Mouse (Mus musculus) neural tube, embryonic 14.5 days (tissue): ENCODE data around the gene Btbd8. TPM values are rescaled to one million over a fixed set of nuclear protein-coding genes. Genes with fewer than 3 reads are reported as not detected.
A peak's percentile ranks its signal among the peaks of the same experiment; 100 is the strongest.

Experiments
- ATAC-seq: fragments of 200-750 bp; cut with Nextera tagmentation; 2 replicates; pipeline ENCODE4 v1.8.0; 2017; ENCODE audit warnings: low read depth, mild to moderate bottlenecking, moderate TSS enrichment, moderate library complexity
- H3K27ac ChIP-seq: fragments of 300-500 bp; sonication (generic); 2 replicates; pipeline ENCODE4 v1.5.1; 2014; ENCODE audit warnings: low read depth, mild to moderate bottlenecking, control low read depth, low read length, moderate library complexity, mixed read lengths
- H3K27me3 ChIP-seq: fragments of 300-500 bp; sonication (generic); 2 replicates; pipeline ENCODE4 v1.6.1; 2014; ENCODE audit warnings: low read length; ENCODE audit not compliant: control insufficient read depth, insufficient read depth
- H3K36me3 ChIP-seq: fragments of 300-500 bp; sonication (generic); 2 replicates; pipeline ENCODE4 v1.6.1; 2014; ENCODE audit warnings: low read length, mixed read lengths; ENCODE audit not compliant: control insufficient read depth, insufficient read depth
- H3K4me1 ChIP-seq: fragments of 300-500 bp; sonication (generic); 2 replicates; pipeline ENCODE4 v1.6.1; 2014; ENCODE audit warnings: low read length; ENCODE audit not compliant: control insufficient read depth, insufficient read depth
- H3K4me2 ChIP-seq: fragments of 300-500 bp; sonication (generic); 2 replicates; pipeline ENCODE4 v1.6.1; 2014; ENCODE audit warnings: mild to moderate bottlenecking, low read depth, low read length, control low read depth
- H3K4me3 ChIP-seq: fragments of 300-500 bp; sonication (generic); 2 replicates; pipeline ENCODE4 v1.5.1; 2014; ENCODE audit warnings: low read depth, low read length, control low read depth, mixed read lengths
- H3K9ac ChIP-seq: fragments of 300-500 bp; sonication (generic); replicated peaks from 2 replicates; pipeline ENCODE4 v1.6.1; 2014; ENCODE audit warnings: low read depth, mild to moderate bottlenecking, control low read depth, low read length, mixed read lengths
- H3K9me3 ChIP-seq: fragments of 300-500 bp; sonication (generic); 2 replicates; pipeline ENCODE4 v1.6.1; 2016; ENCODE audit warnings: low read length; ENCODE audit not compliant: control insufficient read depth
- WGBS: fragments of 180-500 bp; shearing (Covaris S2); extraction: QIAGEN DNeasy Blood & Tissue Kit; methylation state at CpG from one replicate; pipeline ENCODE4 v1.1.7; 2014; 5-methylcytosine and 5-hydroxymethylcytosine counted together
- polyA plus RNA-seq: library from polyadenylated mRNA; unstranded; fragments of >200 nt; fragmentation: Nextera tagmentation; extraction: Ambion mirVana; gene quantifications from 2 replicates; pipeline ENCODE4 v1.2.1, GENCODE M21; 2014

The Btbd8 gene
- polyA plus RNA-seq, 1 experiment from 2014 or later, result 21.2 TPM

DNA sequence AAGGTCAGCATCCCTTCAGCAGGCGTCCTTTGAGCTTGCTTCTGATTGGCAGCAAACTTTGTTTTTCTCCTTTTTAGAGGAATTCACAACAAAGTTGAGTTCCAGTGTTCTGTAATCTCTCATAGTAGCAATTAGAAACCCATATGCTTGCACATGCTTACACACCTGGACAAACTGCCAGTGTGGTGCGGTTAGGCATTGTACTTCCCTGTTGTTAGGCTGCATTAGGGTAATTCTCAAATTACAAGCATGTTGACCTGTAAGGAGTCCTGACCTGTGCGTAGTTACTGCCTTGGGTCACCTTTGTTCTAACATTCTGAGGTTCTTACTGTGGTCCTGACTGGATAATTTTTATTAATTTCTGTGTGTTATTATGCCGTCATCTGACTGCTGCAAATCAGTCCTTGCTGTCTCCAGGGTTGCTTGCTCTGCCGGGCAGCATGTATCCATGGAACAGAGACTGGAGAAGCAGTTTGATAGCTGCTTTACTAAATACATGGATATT lies 61.1 kb downstream of the Btbd8 start:
- 60% methylated on average over 5 of the region's 5 CpGs for WGBS
- H3K27ac ChIP-seq, result no peak overlapping the region
- ATAC-seq, result no peak
- H3K9ac ChIP-seq, result 0 out of 2 replicates have a peak overlapping the region, but pooled peaks have one; percentile 9
- H3K36me3 ChIP-seq, result no peaks in the 10 kb centered on the region
- no peaks in the 10 kb centered on the region for H3K9me3 ChIP-seq
- no peaks in the 10 kb centered on the region for H3K27me3 ChIP-seq
- peaks cover 3% of the 10 kb centered on the region; the same call in 1 of the 2 replicates for H3K4me1 ChIP-seq
- peak overlapping the region; percentile 21 for H3K4me3 ChIP-seq
- H3K4me2 ChIP-seq, result peak overlapping the region; percentile 44

DNA sequence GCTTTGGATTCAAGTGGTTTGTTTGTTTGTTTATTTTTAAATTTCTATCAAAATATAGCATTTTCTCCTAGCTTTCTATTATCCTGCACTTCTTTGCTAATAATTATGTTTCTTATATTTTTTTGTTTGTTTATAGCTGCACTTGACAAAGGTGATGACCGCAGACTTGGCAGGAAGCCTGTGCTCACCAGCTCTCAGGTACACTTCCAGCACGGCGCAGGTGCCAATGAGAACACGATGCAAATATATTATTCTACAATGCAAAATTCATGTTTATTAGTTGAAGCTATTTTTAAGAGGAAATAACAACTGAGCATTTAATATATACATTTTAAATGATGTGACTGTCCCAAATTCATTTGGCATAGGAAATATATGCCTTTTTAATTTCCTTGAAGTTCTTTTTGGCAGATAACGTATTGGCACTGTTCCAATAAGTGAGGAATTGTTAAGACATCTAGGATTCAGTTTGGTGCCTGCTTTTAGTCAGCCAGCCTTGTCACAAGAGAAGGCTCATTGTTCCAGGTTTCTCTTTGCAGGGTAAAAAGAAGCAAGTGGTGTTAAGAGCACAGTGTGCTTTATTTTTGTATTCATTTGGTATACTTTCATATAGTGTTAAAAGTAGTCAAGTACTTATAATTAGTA lies 62.2 kb downstream of the Btbd8 start:
- H3K4me2 ChIP-seq, result no peak overlapping the region
- ATAC-seq, result no peak
- no peaks in the 10 kb centered on the region for H3K9me3 ChIP-seq
- 84% methylated on average over 5 of the region's 5 CpGs for WGBS
- no peak overlapping the region for H3K4me3 ChIP-seq
- H3K36me3 ChIP-seq, result no peaks in the 10 kb centered on the region
- no peaks in the 10 kb centered on the region for H3K27me3 ChIP-seq
- peaks cover 3% of the 10 kb centered on the region; the same call in 1 of the 2 replicates for H3K4me1 ChIP-seq
- no peak overlapping the region for H3K9ac ChIP-seq
- H3K27ac ChIP-seq, result no peak overlapping the region

DNA sequence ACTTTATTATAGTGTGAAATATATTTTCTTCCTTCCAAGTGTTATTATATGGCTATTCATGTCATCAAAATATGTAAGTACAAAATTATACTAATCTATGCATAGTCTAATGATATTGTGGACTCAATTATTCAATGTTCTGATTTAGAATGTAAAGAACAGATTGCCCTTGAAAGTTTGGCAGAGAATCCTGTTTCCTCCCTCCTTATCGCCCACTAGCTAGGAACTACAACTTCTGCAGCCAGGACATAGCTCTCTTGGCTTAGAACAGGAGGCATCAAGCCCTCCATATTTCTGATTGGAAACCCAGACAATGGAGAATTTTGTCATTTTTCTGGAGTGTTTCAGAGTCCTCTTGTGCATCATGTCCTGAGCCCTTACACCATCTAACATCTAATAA lies 62.9 kb downstream of the Btbd8 start:
- H3K9me3 ChIP-seq, result no peaks in the 10 kb centered on the region
- H3K4me3 ChIP-seq, result no peak overlapping the region
- ATAC-seq, result no peak
- no peak overlapping the region for H3K9ac ChIP-seq
- no peak overlapping the region for H3K4me2 ChIP-seq
- WGBS, result 83% methylated on average over 1 of the region's 1 CpGs
- H3K27ac ChIP-seq, result no peak overlapping the region
- peaks cover 3% of the 10 kb centered on the region; the same call in 1 of the 2 replicates for H3K4me1 ChIP-seq
- H3K27me3 ChIP-seq, result no peaks in the 10 kb centered on the region
- H3K36me3 ChIP-seq, result no peaks in the 10 kb centered on the region

DNA sequence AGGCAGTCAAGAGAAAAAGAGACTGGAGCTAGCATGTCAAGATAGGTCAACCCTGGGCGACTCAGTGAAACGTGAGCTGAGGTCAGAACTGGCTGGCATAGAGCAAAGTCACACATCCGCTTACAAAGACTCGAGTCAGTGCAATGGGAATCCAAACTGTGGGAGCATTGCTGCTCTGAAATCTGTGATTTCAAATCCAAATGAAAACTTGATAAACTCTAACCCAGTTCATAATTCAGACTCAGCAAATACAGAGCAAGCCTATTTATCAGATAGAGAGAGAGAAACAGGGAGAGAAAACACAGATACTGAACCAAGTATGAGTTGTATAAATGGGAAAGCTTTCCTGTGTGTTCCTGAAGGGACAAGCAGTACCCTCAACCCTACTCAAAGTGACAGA lies 69.5 kb downstream of the Btbd8 start, which contains the start of gene Gm42669:
Gene Gm42669 (plus strand): TSS at position 301 of the 400 bp plus-strand sequence.
- H3K27me3 ChIP-seq, result no peaks in the 10 kb centered on the region
- no peak within 1 kb of the TSS for H3K4me3 ChIP-seq
- no peak within 1 kb of the TSS for H3K4me2 ChIP-seq
- ATAC-seq, result no peak
- H3K9ac ChIP-seq, result no peak within 1 kb of the TSS
- H3K36me3 ChIP-seq, result peaks cover 9% of the 10 kb centered on the region; the same call in 1 of the 2 replicates
- no peak within 1 kb of the TSS for H3K27ac ChIP-seq
- WGBS, result 85% methylated on average over 4 of the region's 4 CpGs
- no peaks in the 10 kb centered on the region for H3K4me1 ChIP-seq
- H3K9me3 ChIP-seq, result no peaks in the 10 kb centered on the region

DNA sequence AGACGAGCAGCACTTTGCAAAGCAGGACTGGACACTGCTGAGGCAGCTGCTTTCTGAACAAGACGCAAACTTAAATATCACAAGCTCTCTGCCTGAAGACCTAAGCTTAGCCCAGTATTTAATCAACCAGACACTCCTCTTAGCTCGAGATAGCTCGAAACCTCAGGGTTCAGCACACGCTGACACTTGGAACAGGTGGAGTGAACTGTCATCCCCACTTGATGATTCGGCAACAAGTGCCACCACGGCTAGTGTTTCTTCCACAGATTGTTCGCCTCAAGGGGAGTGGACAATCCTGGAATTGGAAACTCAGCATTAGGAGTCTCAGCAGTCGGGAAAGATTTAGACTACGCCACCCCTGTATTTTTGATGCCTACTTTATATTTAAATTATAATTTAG lies 72.7 kb downstream of the Btbd8 start:
- 91% methylated on average over 10 of the region's 10 CpGs for WGBS
- no peaks in the 10 kb centered on the region for H3K4me1 ChIP-seq
- H3K27ac ChIP-seq, result no peak overlapping the region
- no peaks in the 10 kb centered on the region for H3K27me3 ChIP-seq
- H3K4me3 ChIP-seq, result no peak overlapping the region
- H3K9me3 ChIP-seq, result no peaks in the 10 kb centered on the region
- ATAC-seq, result no peak
- no peak overlapping the region for H3K9ac ChIP-seq
- peaks cover 9% of the 10 kb centered on the region; the same call in 1 of the 2 replicates for H3K36me3 ChIP-seq
- no peak overlapping the region for H3K4me2 ChIP-seq

DNA sequence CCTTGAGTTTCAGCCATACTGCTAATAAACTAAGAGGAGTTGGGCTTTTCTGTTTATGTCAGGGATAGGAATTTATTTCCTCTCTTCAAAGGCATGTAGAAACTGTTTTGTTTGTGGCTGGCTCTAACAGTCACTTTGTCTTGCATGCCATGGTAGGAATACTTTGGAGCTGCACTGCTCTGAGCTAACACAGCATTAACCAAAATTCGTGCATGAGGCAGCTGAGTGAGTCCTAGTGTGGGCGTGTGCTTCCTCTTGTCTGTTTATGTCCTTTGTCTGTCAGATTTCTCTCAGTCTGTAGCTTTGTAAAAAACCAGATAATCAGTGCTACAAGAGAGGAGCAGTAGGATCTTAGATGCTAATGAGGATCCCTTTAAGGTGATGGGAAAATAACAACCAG lies 73.5 kb downstream of the Btbd8 start:
- WGBS, result 50% methylated on average over 2 of the region's 2 CpGs
- H3K4me2 ChIP-seq, result no peak overlapping the region
- H3K4me1 ChIP-seq, result no peaks in the 10 kb centered on the region
- no peaks in the 10 kb centered on the region for H3K9me3 ChIP-seq
- H3K27ac ChIP-seq, result no peak overlapping the region
- no peak for ATAC-seq
- H3K4me3 ChIP-seq, result no peak overlapping the region
- H3K27me3 ChIP-seq, result no peaks in the 10 kb centered on the region
- no peak overlapping the region for H3K9ac ChIP-seq
- H3K36me3 ChIP-seq, result peaks cover 9% of the 10 kb centered on the region; the same call in 1 of the 2 replicates

DNA sequence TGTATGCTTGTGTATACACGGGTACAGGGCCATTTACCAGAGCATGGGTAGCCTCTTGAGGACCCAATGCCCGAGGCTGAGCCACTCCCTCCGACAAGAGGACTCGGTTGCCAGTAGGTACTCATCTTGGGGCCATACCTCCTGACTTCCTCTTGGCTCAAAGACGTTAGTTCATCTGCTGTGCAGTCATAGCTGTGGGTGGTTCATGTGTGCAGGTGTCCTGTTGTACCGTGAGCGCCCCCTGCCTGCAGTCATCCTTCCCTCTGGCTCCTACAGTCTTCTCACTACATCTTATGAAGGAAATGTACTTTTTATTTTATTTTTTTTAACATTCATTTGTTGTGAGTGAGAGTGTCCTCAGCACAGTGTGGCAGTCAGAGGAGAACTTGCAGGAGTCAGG lies 75.8 kb downstream of the Btbd8 start:
- no peak overlapping the region for H3K27ac ChIP-seq
- H3K9me3 ChIP-seq, result no peaks in the 10 kb centered on the region
- 59% methylated on average over 7 of the region's 7 CpGs for WGBS
- H3K9ac ChIP-seq, result no peak overlapping the region
- peaks cover 4% of the 10 kb centered on the region; the same call in 1 of the 2 replicates for H3K36me3 ChIP-seq
- no peak for ATAC-seq
- no peak overlapping the region for H3K4me2 ChIP-seq
- H3K4me3 ChIP-seq, result no peak overlapping the region
- H3K27me3 ChIP-seq, result no peaks in the 10 kb centered on the region
- no peaks in the 10 kb centered on the region for H3K4me1 ChIP-seq

GRCm38 (mm10) chr5:107515453-107515852 lies 77.7 kb downstream of the Btbd8 start:
- Histone ChIP-seq H3K27me3 (no peaks in the 10 kb centered on the region), H3K27ac (no peak overlapping the region), H3K36me3 (peaks cover 1% of the 10 kb centered on the region; the same call in 1 of the 2 replicates), H3K9ac (no peak overlapping the region), H3K4me3 (no peak overlapping the region), H3K4me2 (no peak overlapping the region), H3K4me1 (no peaks in the 10 kb centered on the region), H3K9me3 (no peaks in the 10 kb centered on the region)
- ATAC-seq, result no peak
- 95% methylated on average over 3 of the region's 3 CpGs for WGBS

- 95% methylated on average over 1 of the region's 1 CpGs for WGBS
- Histone ChIP-seq H3K4me3 (no peak overlapping the region), H3K9me3 (no peaks in the 10 kb centered on the region), H3K27me3 (no peaks in the 10 kb centered on the region), H3K4me2 (no peak overlapping the region), H3K9ac (no peak overlapping the region), H3K27ac (no peak overlapping the region), H3K36me3 (no peaks in the 10 kb centered on the region), H3K4me1 (no peaks in the 10 kb centered on the region)
- no peak for ATAC-seq
Observed at GRCm38 (mm10) chr5:107516087-107516486, 78.3 kb downstream of the Btbd8 start.
